Mouse (Mus musculus) retina, adult 2 months (tissue): Measurements from ENCODE around the gene Gm17409.

ENCODE experiments used
- DNase-seq: peaks from one replicate; pipeline ENCODE4 v3.0.0-alpha.2; 2012; ENCODE audit warnings: low read depth, low spot score

Gene Gm17409

DNA sequence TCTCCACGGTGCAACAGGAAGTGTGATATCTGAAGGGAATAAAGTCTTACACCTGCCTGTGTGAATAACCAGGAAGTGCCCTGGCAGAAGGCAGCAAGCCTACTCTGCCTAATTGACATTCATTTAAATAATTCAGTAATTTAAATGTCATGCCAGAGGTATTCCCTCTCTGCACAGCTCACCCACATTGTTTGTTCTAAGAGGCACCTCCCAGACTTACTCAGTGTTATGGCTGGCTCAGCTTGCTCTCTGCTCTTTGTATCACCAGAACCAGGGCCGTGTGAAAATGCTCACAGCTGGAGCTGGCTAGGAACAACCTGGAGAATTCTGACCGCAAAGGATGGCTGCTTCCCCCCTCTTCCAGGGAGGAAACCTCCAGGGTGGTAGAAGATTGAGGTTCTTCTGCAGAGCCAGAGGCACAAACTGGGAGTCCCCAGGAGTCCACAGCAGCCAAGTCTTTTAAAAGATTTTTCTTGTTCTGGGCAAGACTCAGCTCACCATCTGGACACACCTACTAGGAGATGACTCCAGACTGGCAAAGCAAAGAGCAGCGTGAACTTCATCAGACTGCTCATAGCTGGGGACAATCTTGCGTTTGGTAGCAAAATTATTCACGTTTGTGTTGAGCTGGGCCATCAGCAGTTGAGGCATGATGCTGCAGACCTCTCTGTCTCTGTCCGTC lies 14.5 kb downstream of the Gm17409 start:
- no peak for DNase-seq

DNA sequence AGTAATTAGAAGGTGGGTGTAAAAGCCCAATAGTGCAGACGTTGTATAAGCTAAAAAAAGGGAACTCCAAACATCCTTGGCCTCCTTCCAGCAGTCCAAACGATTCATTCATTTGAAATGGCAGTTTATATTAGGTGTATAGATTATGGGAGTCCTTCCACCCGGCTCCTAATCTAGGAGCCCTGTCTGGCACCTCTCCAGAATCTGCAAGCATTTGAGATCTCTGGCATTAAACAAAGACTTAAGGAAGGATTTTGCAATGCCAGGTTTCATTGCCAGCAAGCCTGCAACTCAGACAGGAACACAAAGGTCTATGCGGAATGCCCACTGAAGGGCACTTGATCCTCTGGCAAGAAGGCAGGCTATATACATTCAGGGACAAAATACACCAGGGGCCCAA lies 15.2 kb downstream of the Gm17409 start:
- no peak for DNase-seq

DNA sequence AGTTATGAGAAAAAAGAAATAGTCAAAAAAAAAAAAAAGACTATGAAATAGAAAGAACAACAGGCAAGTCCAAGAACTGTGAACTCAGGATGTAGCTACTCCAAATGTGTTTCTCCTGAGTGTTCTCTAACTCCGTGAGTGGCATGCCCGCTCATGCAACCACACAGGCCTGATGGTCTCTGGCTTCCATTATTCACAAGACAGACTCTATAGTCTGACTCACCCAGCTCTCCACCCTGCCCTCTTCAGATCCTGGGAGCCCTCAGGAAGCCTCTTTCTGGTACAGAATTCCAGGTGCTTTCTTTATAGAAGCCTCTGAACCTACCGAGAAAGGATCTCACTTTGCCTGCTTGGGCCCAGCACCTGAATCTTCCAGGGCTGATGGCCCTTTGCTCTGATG lies 15.8 kb downstream of the Gm17409 start:
- no peak for DNase-seq

DNA sequence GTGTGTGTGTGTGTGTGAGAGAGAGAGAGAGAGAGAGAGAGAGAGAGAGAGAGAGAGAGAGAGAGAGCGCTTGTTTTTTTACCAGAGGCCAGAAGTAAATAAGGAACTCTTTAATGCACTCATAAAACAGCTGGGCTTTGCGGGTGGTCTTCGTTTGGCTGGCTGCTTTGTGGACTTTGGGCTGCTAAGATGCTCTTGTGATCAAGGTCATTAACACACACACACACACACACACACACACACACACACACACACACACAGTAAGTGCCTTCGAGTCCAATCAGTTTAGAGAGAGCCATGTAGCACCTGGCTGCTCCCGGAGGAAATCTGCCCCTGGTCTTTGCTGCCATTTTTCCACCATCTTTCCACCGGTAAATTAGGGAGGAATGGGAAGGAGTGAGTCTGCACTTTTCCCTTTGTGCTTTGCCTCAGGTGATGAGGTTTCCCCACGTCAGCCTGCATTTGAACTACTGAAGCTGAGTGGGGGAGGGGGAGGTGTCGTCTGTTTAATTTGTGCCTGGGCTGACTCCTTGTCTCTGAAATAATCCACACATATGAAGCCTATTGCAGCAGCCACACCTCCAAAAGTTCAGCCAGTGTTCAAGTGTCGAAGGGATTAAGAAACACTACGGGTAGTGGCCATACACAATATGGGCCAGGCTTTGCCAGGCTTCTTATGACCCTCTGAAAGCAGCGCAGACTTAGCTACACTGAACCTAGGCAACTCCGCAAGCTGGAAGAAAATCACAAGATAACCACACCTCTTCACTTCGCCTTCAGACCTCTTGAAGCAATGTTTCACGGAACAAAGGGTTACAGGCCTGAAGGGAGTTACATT lies 16.7 kb downstream of the Gm17409 start:
- DNase-seq: no peak

DNA sequence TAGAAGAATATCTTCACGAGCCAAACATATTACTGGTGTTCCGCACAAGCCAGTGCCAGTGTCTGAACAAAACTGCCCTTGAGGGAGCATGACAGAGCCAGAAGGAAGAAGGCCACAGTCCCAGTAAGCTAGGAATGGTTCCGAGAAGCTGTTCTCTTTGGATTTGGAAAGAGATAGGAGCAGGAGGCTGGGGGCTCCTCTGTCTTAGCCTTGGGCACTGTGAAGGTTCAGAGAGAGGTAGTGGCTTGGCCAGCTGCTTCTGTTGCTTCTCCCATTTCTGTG lies 17.3 kb downstream of the Gm17409 start:
- no peak for DNase-seq

DNA sequence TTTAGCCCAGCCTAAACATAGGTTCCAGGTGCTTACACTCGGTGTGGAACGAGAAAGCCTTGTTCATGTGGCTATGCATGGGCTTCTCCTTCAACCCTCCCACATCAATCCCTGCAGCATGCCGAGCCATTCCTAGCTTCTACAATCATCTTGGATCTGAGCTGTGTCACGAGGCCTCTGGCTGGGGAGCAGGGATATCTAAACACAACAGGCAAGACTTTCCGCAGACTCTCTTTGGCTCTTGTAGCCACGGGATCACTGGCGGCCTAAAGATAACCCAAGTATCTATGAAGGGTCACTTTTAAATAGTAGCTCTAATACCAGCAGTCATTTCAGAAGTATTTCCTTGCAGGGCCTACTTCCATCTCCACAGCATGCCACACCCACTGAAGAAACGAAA lies 18.5 kb downstream of the Gm17409 start:
- DNase-seq: no peak

DNA sequence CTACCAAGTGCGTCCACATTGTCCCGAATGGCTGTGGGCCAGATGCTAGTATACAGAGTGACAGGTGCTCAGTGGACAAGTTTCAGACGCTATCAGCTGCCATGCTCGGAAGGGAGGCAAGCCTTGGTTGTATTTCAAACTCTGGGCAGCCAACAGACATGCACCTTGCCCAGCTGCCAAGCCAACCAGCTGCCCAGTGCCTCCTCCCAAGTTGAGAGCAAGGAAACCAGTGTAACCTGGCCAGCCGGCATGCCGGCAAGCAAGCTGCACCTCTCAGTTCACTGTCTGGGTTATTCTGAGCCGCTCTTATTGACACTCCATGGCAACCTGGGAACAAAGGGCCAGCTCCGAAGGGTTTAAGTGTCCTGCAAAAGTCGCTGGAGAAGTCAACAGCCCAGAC lies 19.4 kb downstream of the Gm17409 start:
- DNase-seq: no peak

DNA sequence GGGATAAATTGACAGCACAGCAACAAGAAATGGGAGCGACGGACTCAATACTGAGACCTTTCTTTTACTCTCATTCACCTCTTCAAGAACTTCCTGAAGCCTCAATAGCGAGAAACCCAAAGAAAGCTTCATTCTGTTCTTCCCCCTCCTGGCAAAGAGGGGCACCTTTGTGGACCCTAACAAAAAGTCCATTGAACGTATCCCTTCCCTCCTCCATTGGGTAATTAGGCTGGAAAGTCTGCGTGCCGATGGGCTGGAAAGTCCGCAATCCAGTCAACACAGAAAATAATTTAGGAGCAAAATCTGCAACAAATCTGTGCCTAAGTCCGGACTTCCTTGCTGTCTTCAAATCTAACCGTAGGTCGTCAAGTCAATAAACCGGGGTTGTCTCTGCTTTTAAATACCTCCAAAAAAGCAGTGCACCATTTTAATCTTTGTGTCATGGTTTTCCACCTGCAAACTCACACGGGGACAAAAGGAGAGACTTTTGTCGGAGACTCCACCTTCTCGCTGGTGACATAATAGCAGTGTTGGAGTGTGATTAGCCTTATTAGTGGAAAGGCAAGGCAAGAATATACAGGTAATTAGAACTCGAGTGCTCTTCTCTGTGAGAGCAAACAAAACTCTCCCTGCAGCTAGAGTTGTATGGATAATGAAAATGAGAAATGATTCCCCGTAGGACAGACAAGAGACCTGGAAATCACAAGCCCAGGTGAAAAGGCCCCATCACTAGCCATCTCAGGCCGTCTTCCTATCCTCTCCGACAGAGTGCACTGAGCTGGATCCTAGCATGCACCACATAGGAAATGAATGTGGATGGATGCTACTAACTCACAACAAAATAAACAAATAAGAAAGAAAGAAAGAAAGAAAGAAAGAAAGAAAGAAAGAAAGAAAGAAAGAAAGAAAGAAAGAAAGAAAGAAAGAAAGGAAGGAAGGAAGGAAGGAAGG lies 24.0 kb downstream of the Gm17409 start:
- DNase-seq: no peak

DNA sequence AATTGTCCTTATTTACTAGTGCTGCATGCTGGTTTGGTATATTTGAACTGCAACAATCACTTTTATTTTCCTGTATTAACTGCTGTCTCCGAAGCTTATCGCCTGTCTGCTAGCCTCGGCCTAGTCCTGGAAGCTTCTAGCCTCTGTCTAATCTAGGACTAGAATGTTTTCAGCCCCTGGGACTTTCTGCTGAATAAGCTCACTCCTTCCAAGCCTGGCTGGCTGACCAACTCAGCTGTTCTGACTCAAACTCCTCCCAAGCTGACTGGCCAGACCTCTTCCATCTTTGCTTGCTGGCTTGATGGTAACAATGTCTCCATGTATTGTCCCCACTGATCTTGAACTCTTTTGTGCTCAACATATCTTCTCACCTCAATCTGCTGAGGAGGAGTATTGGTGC lies 25.4 kb downstream of the Gm17409 start:
- no peak for DNase-seq

DNA sequence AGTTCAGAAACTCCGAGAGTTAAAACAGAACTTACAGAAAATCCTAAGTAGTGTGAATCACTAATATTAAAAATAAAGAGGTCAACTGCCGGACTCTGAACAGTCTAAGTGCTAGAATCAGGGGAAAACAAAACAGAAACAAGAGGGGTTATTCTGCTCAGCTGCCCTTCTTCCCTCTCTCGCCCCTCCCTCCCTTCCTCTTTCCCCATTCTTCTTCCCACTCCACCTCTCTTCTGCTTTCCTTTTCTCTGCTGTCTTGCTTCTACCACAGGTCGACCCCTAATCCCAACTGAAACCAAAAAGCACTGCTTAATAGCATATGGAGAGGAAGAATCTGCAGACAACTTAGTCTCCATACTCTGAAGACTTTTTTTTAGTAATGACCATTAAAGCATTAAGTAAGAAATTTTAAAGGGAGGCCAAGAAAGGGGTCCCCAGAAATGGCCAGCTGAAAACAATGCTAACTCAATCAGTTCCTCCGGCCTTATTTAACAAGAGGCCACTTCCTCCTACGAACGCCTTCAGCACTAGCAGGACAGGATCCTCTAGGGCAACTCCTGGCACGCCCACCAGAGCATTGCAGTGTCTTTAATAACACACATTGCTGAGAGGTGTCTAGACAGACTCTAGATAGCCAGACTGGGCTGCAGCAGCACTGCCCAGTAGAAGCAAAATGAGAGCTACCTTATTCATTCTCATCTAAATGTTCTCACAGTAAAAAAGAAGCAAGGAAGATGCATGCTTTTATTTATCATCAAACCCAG lies 26.9 kb downstream of the Gm17409 start:
- DNase-seq: no peak

DNA sequence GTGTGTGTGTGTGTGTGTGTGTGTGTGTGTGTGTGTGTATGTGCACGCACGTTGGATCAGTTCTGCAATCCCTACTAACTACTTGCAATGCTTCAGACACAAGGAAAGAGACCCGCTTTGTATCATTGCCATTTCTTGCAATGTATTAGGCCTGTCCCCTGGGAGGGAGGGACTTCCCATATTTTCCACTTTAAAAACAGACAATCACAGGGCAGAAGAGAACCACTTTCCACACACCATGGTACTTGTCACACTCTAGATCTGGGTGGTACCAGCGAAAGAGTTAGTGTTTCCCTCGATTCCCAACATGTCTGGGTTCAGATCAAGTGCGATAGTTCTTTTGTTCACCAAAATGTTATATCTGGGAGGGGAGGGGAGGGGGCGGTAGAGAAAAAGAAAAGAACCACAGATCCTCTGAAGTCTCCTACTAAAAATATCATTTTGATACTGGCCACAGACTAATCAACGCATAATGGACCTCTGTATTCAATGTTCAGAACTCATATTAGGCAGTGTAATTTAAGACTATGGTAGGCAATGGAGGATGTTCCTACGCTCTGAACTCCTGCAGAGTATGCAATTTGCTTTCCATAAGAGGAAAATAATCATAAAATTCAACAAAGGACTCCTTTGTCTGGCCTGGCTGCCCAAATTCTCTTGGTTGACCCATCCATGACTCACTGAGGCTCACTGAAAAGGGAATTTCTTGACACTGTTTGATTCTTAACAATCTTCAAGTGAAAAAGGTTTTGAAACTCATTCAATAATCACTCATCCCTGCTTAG lies 35.6 kb downstream of the Gm17409 start:
- DNase-seq: no peak

DNA sequence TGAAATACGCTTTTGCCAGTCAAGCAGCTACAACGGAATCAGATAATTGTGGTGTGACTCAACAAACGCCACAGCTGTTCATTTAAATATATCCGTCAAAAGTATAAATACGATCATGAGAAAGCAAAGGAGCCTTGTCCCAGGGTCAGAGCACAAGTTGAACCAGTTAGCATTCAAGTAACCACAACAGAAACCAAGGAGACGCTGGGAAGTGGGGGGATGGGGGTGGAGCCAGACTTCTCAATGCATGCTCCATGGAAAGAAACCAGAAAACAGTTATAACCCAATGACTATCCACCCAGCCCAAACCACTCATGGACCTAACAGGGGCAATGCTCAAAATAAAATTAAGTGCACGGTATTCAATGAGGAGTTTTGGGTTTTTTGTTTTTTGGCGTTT lies 40.3 kb downstream of the Gm17409 start:
- no peak for DNase-seq

DNA sequence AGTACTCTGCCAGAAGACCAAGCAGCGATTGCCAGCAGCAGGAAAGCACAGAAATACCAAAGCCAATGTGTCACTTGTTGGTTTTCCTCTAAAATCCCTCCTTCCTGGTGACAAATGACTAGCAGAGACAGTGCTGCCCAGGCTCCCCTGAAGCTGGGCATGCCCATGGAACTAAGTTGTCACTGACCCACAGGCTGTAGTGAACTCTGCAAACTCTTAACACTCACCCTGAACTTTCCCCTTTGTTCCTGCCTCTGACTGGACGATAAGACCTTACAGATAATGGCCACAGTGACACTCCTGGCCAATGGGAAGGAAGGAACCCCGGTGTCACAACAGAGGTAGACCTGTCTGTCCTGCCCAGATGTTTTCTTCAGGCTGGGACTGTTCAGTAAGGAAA lies 43.3 kb downstream of the Gm17409 start:
- DNase-seq: no peak

DNA sequence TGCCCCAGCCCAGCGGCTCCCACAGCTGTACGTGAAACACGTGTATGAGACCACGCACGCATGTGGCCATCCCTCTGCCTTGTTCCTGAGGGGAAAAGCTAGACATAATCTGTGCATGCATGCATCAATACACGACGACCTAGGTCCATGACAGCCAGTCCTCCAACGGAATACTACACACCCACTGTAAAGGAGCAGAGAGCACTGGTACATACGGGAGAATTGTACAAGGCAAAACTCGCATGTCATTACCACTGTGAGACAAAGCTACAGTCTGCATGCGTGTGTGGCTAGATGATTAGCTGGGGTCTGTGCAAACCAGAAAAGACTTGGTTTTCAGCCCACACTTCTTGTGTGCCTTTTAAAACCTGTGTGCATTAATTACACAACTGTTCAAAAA lies 44.6 kb downstream of the Gm17409 start:
- DNase-seq: no peak

DNA sequence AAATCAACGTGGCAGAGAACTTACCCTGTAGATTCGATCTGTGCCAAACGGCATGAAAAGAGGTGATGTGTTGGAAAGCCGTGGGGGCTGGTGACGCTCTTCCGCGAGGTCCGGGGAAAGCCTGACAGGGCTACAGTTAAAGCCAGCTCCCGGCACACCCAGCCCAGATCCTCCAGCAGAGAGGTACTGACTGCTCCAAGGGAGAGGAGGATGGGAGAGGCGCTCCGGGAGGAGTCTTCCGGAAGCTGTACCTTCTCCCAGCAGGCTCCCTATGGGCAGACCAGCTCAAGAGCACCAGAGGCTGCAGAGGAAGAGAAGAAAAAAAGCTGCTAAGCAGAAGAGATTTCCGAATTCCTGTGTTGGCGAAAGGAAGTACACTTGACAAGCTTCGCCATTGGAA lies 46.1 kb downstream of the Gm17409 start:
- DNase-seq: no peak

DNA sequence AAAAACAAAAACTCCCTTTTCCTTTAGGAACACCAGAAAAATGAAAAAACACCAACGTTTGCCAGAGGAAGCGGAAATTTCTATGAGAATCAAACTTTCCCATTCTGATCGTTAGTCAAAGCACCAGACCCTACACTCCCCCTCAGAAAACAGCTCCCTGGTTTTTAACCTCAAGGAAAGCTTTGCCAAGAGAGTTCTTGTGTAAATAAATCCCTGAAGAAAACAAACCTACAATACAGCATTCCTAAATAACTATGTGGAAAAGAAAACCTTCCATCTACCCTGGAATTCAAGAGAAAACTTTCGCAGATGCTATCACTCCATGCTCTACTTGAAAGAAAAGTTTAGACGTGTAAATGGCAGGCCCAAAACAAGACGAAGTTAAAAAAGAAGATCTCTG lies 47.0 kb downstream of the Gm17409 start:
- DNase-seq: no peak

DNA sequence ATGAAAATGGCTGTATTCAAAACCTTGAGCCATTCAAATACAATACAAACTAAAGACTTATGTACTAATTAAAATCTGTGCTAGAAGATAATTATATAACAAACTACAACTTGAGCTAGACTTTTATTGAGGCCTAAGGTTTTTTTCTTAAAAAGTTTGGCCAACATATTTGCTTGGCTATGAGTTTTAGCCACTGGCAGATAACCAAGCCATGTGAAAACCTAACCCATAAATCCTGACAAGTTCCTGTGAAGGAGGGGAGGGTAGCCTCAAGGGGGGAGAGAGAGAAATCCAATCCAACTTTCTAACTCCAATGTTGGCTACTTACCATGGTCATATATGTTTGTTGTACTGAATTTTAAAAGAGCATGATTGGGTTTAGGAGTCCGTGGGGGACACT lies 48.6 kb downstream of the Gm17409 start:
- no peak for DNase-seq
